Mouse (Mus musculus) CH12.LX (cell line): ENCODE data around the gene Dennd2a.

Experiments used
- CHD1 ChIP-seq: IDR thresholded peaks from 2 replicates; pipeline ENCODE4 v1.6.1; 2012; ENCODE audit warnings: low read depth, low read length, improper control_type of control experiment, inconsistent platforms
- CTCF ChIP-seq, 2 experiments: IDR thresholded peaks in 1 of 2; conservative IDR thresholded peaks in 1 of 2; 2 replicates each; pipeline ENCODE4 v1.5.1; 2011 to 2012; ENCODE audit warnings: low read depth in 2 of 2, low read length in 2 of 2, improper control_type of control experiment in 1 of 2, inconsistent platforms in 1 of 2, mild to moderate bottlenecking in 1 of 2, moderate library complexity in 1 of 2
- ELF1 ChIP-seq: IDR thresholded peaks from 2 replicates; pipeline ENCODE4 v1.6.1; 2014; ENCODE audit warnings: low read depth, mild to moderate bottlenecking, inconsistent platforms, low read length, improper control_type of control experiment
- EP300 ChIP-seq: IDR thresholded peaks from 2 replicates; pipeline ENCODE4 v1.6.1; 2011; ENCODE audit warnings: low read length, improper control_type of control experiment
- MYC ChIP-seq: IDR thresholded peaks from 2 replicates; pipeline ENCODE4 v1.6.1; 2011; ENCODE audit warnings: low read depth, mild to moderate bottlenecking, improper control_type of control experiment, low read length
- POLR2A ChIP-seq: IDR thresholded peaks from 2 replicates; pipeline ENCODE4 v1.6.1; 2011; ENCODE audit warnings: low read depth, mild to moderate bottlenecking, improper control_type of control experiment, low read length
- RCOR1 ChIP-seq: conservative IDR thresholded peaks from 2 replicates; pipeline ENCODE4 v1.6.1; 2012; ENCODE audit warnings: low read depth, mild to moderate bottlenecking, inconsistent platforms, low read length, improper control_type of control experiment
- TBP ChIP-seq: conservative IDR thresholded peaks from 2 replicates; pipeline ENCODE4 v1.6.1; 2011; ENCODE audit warnings: low read depth, low read length, improper control_type of control experiment
- USF2 ChIP-seq: conservative IDR thresholded peaks from 2 replicates; pipeline ENCODE4 v1.6.1; 2011; ENCODE audit warnings: low read depth, low read length, improper control_type of control experiment
- ZC3H11A ChIP-seq: IDR thresholded peaks from 2 replicates; pipeline ENCODE4 v1.6.1; 2012; ENCODE audit warnings: low read depth, mild to moderate bottlenecking, inconsistent platforms, low read length, improper control_type of control experiment
- ZMIZ1 ChIP-seq: IDR thresholded peaks from 2 replicates; pipeline ENCODE4 v1.6.1; 2012; ENCODE audit warnings: low read depth, mild to moderate bottlenecking, inconsistent platforms, low read length, improper control_type of control experiment
- ZNF384 ChIP-seq: IDR thresholded peaks from 2 replicates; pipeline ENCODE4 v1.6.1; 2012; ENCODE audit warnings: low read depth, low read length, improper control_type of control experiment, inconsistent platforms

- TF ChIP-seq CTCF (conservative IDR thresholded peaks at IDR 0.05 in 1 of 2, IDR thresholded peaks at IDR 0.05 in 1 of 2; ENCODE audit: low read depth in 2 of 2, low read length in 2 of 2) = no peak
- TF ChIP-seq MYC = no peak
- no peak for TF ChIP-seq CHD1
- TF ChIP-seq TBP = no peak
- TF ChIP-seq ELF1 = no peak
- no peak for TF ChIP-seq RCOR1
- TF ChIP-seq ZMIZ1 = no peak
- TF ChIP-seq ZNF384 = no peak
- no peak for TF ChIP-seq USF2
- no peak for TF ChIP-seq POLR2A
- no peak for TF ChIP-seq EP300
- no peak for TF ChIP-seq ZC3H11A
Measured at GRCm38 (mm10) chr6:39427276-39428003, 130.2 kb downstream of the Dennd2a start.
